Mouse (Mus musculus) thymus, adult 2 months (tissue): ENCODE measurements around the gene Cnpy2. TPM values are rescaled to one million over a fixed set of nuclear protein-coding genes. Genes with fewer than 3 reads are reported as not detected.
A peak's percentile ranks its signal among the peaks of the same experiment; 100 is the strongest.

ENCODE experiments used
- DNase-seq: peaks from one replicate; pipeline ENCODE4 v3.0.0; 2021
- H3K27ac ChIP-seq: fragments of 200-500 bp; 2 replicates; pipeline ENCODE4 v1.5.1; 2012; ENCODE audit warnings: low read length, control low read depth; ENCODE audit not compliant: control insufficient read depth, insufficient read depth
- H3K27me3 ChIP-seq: fragments of 200-500 bp; 2 replicates; pipeline ENCODE4 v1.6.1; 2012; ENCODE audit warnings: mild to moderate bottlenecking, low read length, moderate library complexity, mixed read lengths; ENCODE audit not compliant: control insufficient read depth, insufficient read depth
- H3K36me3 ChIP-seq: fragments of 200-500 bp; 2 replicates; pipeline ENCODE4 v1.6.1; 2012; ENCODE audit warnings: mild to moderate bottlenecking, low read length, moderate library complexity; ENCODE audit not compliant: control insufficient read depth, insufficient read depth
- H3K4me1 ChIP-seq: fragments of 200-500 bp; replicated peaks from 2 replicates; pipeline ENCODE4 v1.6.1; 2012; ENCODE audit warnings: low read length; ENCODE audit not compliant: control insufficient read depth, insufficient read depth
- H3K4me3 ChIP-seq: fragments of 200-500 bp; 2 replicates; pipeline ENCODE4 v1.5.1; 2012; ENCODE audit warnings: mild to moderate bottlenecking, low read length, control low read depth, moderate library complexity; ENCODE audit not compliant: control insufficient read depth, insufficient read depth
- CTCF ChIP-seq: fragments of 200-500 bp; IDR thresholded peaks from 2 replicates; pipeline ENCODE4 v1.5.1; 2012; ENCODE audit warnings: mild to moderate bottlenecking, control low read depth, low read length, moderate library complexity, borderline replicate concordance; ENCODE audit not compliant: control insufficient read depth, poor library complexity, insufficient read depth; ENCODE audit errors: extremely low read depth
- POLR2A ChIP-seq: fragments of 200-500 bp; IDR thresholded peaks from 2 replicates; pipeline ENCODE4 v1.6.1; 2012; ENCODE audit warnings: mild to moderate bottlenecking, low read length, control low read depth, moderate library complexity; ENCODE audit not compliant: control insufficient read depth, poor library complexity, insufficient read depth; ENCODE audit errors: extremely low read depth
- WGBS: fragments of 180-500 bp; shearing (Covaris S2); methylation state at CpG from one replicate; pipeline ENCODE4 v1.1.7; 2018; 5-methylcytosine and 5-hydroxymethylcytosine counted together
- polyA plus RNA-seq: library from polyadenylated mRNA; depleted of rRNA; stranded (reverse); fragments of >200 nt; gene quantifications from 2 replicates; pipeline ENCODE4 v1.2.3, GENCODE M21; 2012

Cnpy2 gene
- polyA plus RNA-seq, 1 experiment: 41.7 TPM

- Histone ChIP-seq H3K4me3 (no peak overlapping the region), H3K27ac (no peak overlapping the region), H3K4me1 (peaks cover 6% of the 10 kb centered on the region), H3K36me3 (no peaks in the 10 kb centered on the region), H3K27me3 (no peaks in the 10 kb centered on the region)
- 95% methylated on average over 1 of the region's 1 CpGs for WGBS
- TF ChIP-seq POLR2A (no peak), CTCF (no peak)
- no peak for DNase-seq
Measured at GRCm38 (mm10) chr10:128343436-128343835, 21.2 kb downstream of the Cnpy2 start.

DNA sequence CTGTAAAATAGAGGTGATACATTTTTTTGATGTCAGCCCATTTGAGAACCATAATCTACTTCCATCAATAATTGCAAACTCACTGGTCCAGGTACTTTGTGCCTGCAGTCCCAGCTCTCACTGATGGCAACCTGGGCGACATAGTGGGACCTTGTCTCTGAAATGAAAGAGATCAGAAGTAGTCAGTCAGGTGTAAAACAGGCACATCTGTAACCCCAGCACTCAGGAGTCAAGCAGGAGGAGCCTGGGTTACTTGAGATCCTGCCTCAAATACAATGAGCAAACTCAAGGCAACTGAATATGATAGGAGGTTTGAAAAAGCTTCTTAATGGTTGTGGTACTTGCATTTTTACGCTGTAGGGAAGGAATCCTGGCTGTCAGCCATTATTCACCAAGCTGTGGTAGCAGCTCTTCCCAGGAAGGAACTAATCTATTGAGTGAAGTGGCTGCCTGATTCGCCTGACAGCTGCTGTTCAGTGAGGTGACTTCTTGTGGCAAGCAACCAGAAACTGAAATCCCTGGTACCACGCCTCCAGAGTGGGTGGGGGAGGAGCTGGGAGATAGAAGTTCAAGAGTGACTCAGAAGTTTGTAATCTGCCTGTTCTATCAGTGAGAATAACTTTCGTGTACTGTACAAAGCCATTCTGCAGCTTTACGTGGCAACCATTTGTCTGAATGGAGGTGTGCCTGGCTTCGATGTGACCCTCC is 22.5 kb downstream of the Cnpy2 start:
- no peak overlapping the region for H3K4me3 ChIP-seq
- 1% methylated on average over 7 of the region's 7 CpGs for WGBS

DNA sequence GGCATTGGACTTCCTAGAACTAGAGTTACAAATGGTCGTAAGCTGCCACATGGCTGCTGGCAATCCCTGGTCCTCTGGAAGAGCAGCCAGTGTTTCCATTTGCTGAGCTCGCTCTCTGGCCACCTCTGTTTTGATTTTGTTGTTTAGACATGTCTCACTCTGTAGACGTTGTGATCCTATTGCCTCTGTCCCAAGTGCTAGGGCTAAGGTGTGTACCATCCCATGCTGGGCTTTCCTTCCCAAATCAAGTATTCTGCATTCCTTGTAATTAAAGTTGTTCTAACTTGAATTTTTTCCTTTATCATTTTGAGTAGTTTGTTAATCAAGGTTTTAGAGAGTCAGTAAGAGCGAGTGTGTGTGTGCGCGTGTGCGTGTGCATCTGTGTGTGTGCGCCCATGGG is 25.3 kb downstream of the Cnpy2 start:
- TF ChIP-seq CTCF (no peak), POLR2A (no peak)
- Histone ChIP-seq H3K4me1 (peaks cover 6% of the 10 kb centered on the region), H3K27me3 (no peaks in the 10 kb centered on the region), H3K4me3 (no peak overlapping the region), H3K27ac (no peak overlapping the region), H3K36me3 (peaks cover 26% of the 10 kb centered on the region)
- DNase-seq: no peak
- 98% methylated on average over 8 of the region's 8 CpGs for WGBS

More for the DNA sequence above, 22.5 kb downstream of the Cnpy2 start:
- Histone ChIP-seq H3K36me3 (no peaks in the 10 kb centered on the region), H3K4me1 (peaks cover 6% of the 10 kb centered on the region), H3K27me3 (no peaks in the 10 kb centered on the region), H3K27ac (peak overlapping the region; percentile 38)
- TF ChIP-seq POLR2A: no peak
- peak; percentile 78 for DNase-seq

DNA sequence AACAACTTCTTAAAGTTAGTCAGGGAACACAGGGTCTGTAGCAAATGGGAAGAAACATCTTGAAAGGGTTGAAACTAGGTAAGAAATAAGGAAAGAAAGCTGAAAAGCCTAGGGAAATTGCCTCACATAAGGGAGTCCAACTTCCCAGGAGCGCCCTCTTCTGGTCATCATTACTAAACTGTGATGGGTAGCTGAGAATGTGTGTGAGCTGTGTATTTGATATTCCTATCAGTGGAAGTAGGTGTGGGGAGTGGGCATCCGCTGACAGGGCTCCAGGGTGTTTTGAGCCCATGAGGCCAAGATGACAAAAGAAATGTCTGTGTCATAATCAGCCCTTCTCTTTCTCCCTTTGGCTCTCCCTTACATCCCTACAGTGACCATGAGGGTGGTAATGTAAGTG is 36.5 kb downstream of the Cnpy2 start:
- H3K27me3 ChIP-seq: no peaks in the 10 kb centered on the region
- no peak for TF ChIP-seq CTCF
- no peak for TF ChIP-seq POLR2A
- H3K27ac ChIP-seq: no peak overlapping the region
- no peaks in the 10 kb centered on the region for H3K4me1 ChIP-seq
- 52% methylated on average over 2 of the region's 2 CpGs for WGBS
- peak; percentile 61 for DNase-seq
- peaks cover 68% of the 10 kb centered on the region for H3K36me3 ChIP-seq
- H3K4me3 ChIP-seq: no peak overlapping the region

DNA sequence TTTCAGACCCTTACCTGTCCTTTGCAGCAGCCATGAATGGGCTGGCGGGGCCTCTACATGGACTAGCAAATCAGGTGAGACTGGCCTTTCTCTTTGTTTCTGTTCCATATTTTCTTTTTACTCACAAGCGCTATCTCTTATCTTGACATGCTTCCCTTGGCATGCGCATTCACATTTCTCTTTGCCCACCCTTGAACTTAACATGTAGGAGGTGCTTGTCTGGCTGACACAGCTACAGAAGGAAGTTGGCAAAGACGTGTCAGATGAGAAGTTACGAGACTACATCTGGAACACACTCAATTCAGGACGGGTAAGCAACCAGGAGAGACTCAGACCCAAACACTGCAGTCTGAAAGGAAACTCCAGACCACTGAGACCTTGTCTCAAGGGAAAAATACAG is 37.0 kb downstream of the Cnpy2 start:
- no peaks in the 10 kb centered on the region for H3K4me1 ChIP-seq
- TF ChIP-seq CTCF (no peak), POLR2A (no peak)
- WGBS: 95% methylated on average over 6 of the region's 6 CpGs
- H3K4me3 ChIP-seq: no peak overlapping the region
- H3K27ac ChIP-seq: no peak overlapping the region
- no peaks in the 10 kb centered on the region for H3K27me3 ChIP-seq
- DNase-seq: no peak
- H3K36me3 ChIP-seq: peaks cover 64% of the 10 kb centered on the region

GRCm38 (mm10) chr10:128361836-128362235 is 39.6 kb downstream of the Cnpy2 start:
- no peak for TF ChIP-seq POLR2A
- TF ChIP-seq CTCF: no peak
- Histone ChIP-seq H3K27me3 (no peaks in the 10 kb centered on the region), H3K27ac (no peak overlapping the region), H3K4me1 (no peaks in the 10 kb centered on the region), H3K36me3 (peaks cover 50% of the 10 kb centered on the region), H3K4me3 (no peak overlapping the region)
- DNase-seq: no peak
- WGBS: 96% methylated on average over 6 of the region's 6 CpGs

- DNase-seq: peak; percentile 39
- Histone ChIP-seq H3K27me3 (no peaks in the 10 kb centered on the region), H3K4me3 (no peak overlapping the region), H3K27ac (no peak overlapping the region), H3K36me3 (peaks cover 50% of the 10 kb centered on the region), H3K4me1 (no peaks in the 10 kb centered on the region)
- no peak for TF ChIP-seq POLR2A
- no peak for TF ChIP-seq CTCF
- 70% methylated on average over 3 of the region's 3 CpGs for WGBS
Measured at GRCm38 (mm10) chr10:128362568-128362967, 40.3 kb downstream of the Cnpy2 start.
